In genomic region chr12:118062343-118062742, GRCm38 (mm10) we compare ENCODE assay signal across 24 mouse cellular contexts.
"Had no signal": no experiment of that assay in that cellular context is flagged by ENCODE, and none has a peak within 500 bp of the region (broad histone marks: within the 10 kb centered on the region; RNA-seq: fewer than 3 reads in every experiment).

No protein-coding gene starts in this region.

- H3K4me2 ChIP-seq: heart, embryonic 12.5 days; hindbrain, embryonic 13.5 days; hindbrain, embryonic 15.5 days; kidney, embryonic 15.5 days; limb, embryonic 13.5 days; limb, embryonic 15.5 days had no signal

- ATAC-seq: hindbrain, postnatal 0 days; intestine, embryonic 16.5 days had no signal

- H3K4me1 ChIP-seq: heart, embryonic 10.5 days; heart, embryonic 12.5 days; hindbrain, embryonic 13.5 days; hindbrain, embryonic 15.5 days; kidney, embryonic 15.5 days; limb, embryonic 13.5 days; limb, embryonic 15.5 days had no signal

- DNase-seq: gastrocnemius, adult 2 months; gastrocnemius, postnatal 10 days; gastrocnemius, postnatal 25 days; heart, adult 18-20 months; heart, postnatal 10 days; heart, postnatal 36 days; kidney, adult 11 months; kidney, adult 2 months; kidney, adult 9 months; kidney, postnatal 14 days; kidney, postnatal 36 days; layer of hippocampus, adult 9-11 months; layer of hippocampus, postnatal 36 days; left cerebral cortex, postnatal 4 days had no signal

- H3K27ac ChIP-seq: gastrocnemius, adult 2 months; heart, embryonic 10.5 days; hindbrain, embryonic 13.5 days; hindbrain, embryonic 15.5 days; hindbrain, postnatal 0 days; kidney, embryonic 15.5 days; kidney, postnatal 0 days; limb, embryonic 13.5 days; limb, embryonic 15.5 days had no signal

- H3K27me3 ChIP-seq: heart, embryonic 12.5 days; hindbrain, embryonic 13.5 days; hindbrain, embryonic 15.5 days; kidney, embryonic 15.5 days; limb, embryonic 13.5 days; limb, embryonic 15.5 days had no signal

- H3K36me3 ChIP-seq: heart, embryonic 10.5 days; heart, embryonic 12.5 days; hindbrain, embryonic 13.5 days; hindbrain, embryonic 15.5 days; kidney, embryonic 15.5 days; limb, embryonic 13.5 days; limb, embryonic 15.5 days had no signal

- H3K4me3 ChIP-seq: gastrocnemius, adult 2 months; heart, embryonic 10.5 days; heart, embryonic 12.5 days; hindbrain, embryonic 13.5 days; hindbrain, embryonic 15.5 days; kidney, embryonic 15.5 days; limb, embryonic 13.5 days; limb, embryonic 15.5 days had no signal

- H3K9me3 ChIP-seq: heart, embryonic 10.5 days; heart, embryonic 12.5 days; hindbrain, embryonic 13.5 days; hindbrain, embryonic 15.5 days; kidney, embryonic 15.5 days; limb, embryonic 13.5 days; limb, embryonic 15.5 days had no signal

- H3K9ac ChIP-seq: heart, embryonic 12.5 days; hindbrain, embryonic 13.5 days; hindbrain, embryonic 15.5 days; kidney, embryonic 15.5 days; limb, embryonic 13.5 days; limb, embryonic 15.5 days had no signal
